Mouse (Mus musculus): ENCODE data around the gene Trak1. TPM values are rescaled to one million over a fixed set of nuclear protein-coding genes. Genes with fewer than 3 reads are reported as not detected.
A peak's percentile ranks its signal among the peaks of the same experiment; 100 is the strongest.

Gene Trak1
- polyA plus RNA-seq, 2 experiments, result 2.9 to 3.1 TPM

GRCm38 (mm10) chr9:121382568-121382967 lies 85.3 kb downstream of the Trak1 start:
- no peak overlapping the region for H3K4me3 ChIP-seq (ENCODE audit: insufficient read depth in 1 of 2, low read depth in 2 of 2, low read length in 2 of 2)
- TF ChIP-seq CTCF (IDR thresholded peaks at IDR 0.05; ENCODE audit: low read depth), result no peak
- no peak for TF ChIP-seq EP300 (IDR thresholded peaks at IDR 0.05; ENCODE audit: low read depth)
- 78% methylated on average over 14 of the region's 14 CpGs for WGBS (ENCODE audit: insufficient replicate concordance)
- H3K4me2 ChIP-seq (ENCODE audit: low read depth), result no peak overlapping the region
- H3K27ac ChIP-seq, result no peak overlapping the region
- ATAC-seq (ENCODE audit: insufficient read depth) (no peak), DNase-seq (ENCODE audit: low read depth in 3 of 3, low spot score in 3 of 3) (no peak)
- H3K9ac ChIP-seq (replicated peaks), result no peak overlapping the region
- H3K27me3 ChIP-seq (ENCODE audit: control insufficient read depth, insufficient read depth, low read length), result no peaks in the 10 kb centered on the region
- no peaks in the 10 kb centered on the region for H3K9me3 ChIP-seq (ENCODE audit: control insufficient read depth, low read length)
- H3K36me3 ChIP-seq (replicated peaks; ENCODE audit: control insufficient read depth, insufficient read depth, low read depth), result no peaks in the 10 kb centered on the region
- H3K4me1 ChIP-seq (replicated peaks; ENCODE audit: control insufficient read depth in 2 of 2, insufficient read depth in 2 of 2, low read length in 1 of 2), result peaks cover 0 to 4% of the 10 kb centered on the region in 2 experiments; a peak in 2 of 4 replicates

- peaks cover 0 to 4% of the 10 kb centered on the region in 2 experiments; a peak in 2 of 4 replicates for H3K4me1 ChIP-seq (replicated peaks; ENCODE audit: control insufficient read depth in 2 of 2, insufficient read depth in 2 of 2, low read length in 1 of 2)
- DNase-seq (ENCODE audit: low read depth in 3 of 3, low spot score in 3 of 3) (no peak), ATAC-seq (ENCODE audit: insufficient read depth) (no peak)
- TF ChIP-seq EP300 (IDR thresholded peaks at IDR 0.05; ENCODE audit: low read depth) (no peak), CTCF (IDR thresholded peaks at IDR 0.05; ENCODE audit: low read depth) (no peak)
- H3K4me2 ChIP-seq (ENCODE audit: low read depth), result no peak overlapping the region
- no peaks in the 10 kb centered on the region for H3K27me3 ChIP-seq (ENCODE audit: control insufficient read depth, insufficient read depth, low read length)
- no peaks in the 10 kb centered on the region for H3K36me3 ChIP-seq (replicated peaks; ENCODE audit: control insufficient read depth, insufficient read depth, low read depth)
- H3K9ac ChIP-seq (replicated peaks), result no peak overlapping the region
- 74% methylated on average over 9 of the region's 9 CpGs for WGBS (ENCODE audit: insufficient replicate concordance)
- no peak overlapping the region for H3K4me3 ChIP-seq (ENCODE audit: insufficient read depth in 1 of 2, low read depth in 2 of 2, low read length in 2 of 2)
- H3K27ac ChIP-seq, result no peak overlapping the region
- no peaks in the 10 kb centered on the region for H3K9me3 ChIP-seq (ENCODE audit: control insufficient read depth, low read length)
These were observed 85.9 kb downstream of the Trak1 start for GRCm38 (mm10) chr9:121383180-121383586.

GRCm38 (mm10) chr9:121384620-121385019 lies 87.3 kb downstream of the Trak1 start:
- TF ChIP-seq EP300 (IDR thresholded peaks at IDR 0.05; ENCODE audit: low read depth) (no peak), CTCF (IDR thresholded peaks at IDR 0.05; ENCODE audit: low read depth) (no peak)
- DNase-seq (ENCODE audit: low read depth in 3 of 3, low spot score in 3 of 3) (no peak), ATAC-seq (ENCODE audit: insufficient read depth) (peak; percentile 16; the same call in 1 of the 2 replicates)
- Histone ChIP-seq H3K9ac (replicated peaks) (no peak overlapping the region), H3K4me1 (replicated peaks; ENCODE audit: control insufficient read depth in 2 of 2, insufficient read depth in 2 of 2, low read length in 1 of 2) (peaks cover 0 to 4% of the 10 kb centered on the region in 2 experiments; a peak in 2 of 4 replicates), H3K36me3 (replicated peaks; ENCODE audit: control insufficient read depth, insufficient read depth, low read depth) (no peaks in the 10 kb centered on the region), H3K4me3 (ENCODE audit: insufficient read depth in 1 of 2, low read depth in 2 of 2, low read length in 2 of 2) (no peak overlapping the region), H3K9me3 (ENCODE audit: control insufficient read depth, low read length) (no peaks in the 10 kb centered on the region), H3K27ac (no peak overlapping the region), H3K27me3 (ENCODE audit: control insufficient read depth, insufficient read depth, low read length) (no peaks in the 10 kb centered on the region), H3K4me2 (ENCODE audit: low read depth) (peak overlapping the region; percentile 18)
- 19% methylated on average over 7 of the region's 7 CpGs for WGBS (ENCODE audit: insufficient replicate concordance)

GRCm38 (mm10) chr9:121385091-121385748 lies 87.9 kb downstream of the Trak1 start:
- Histone ChIP-seq H3K4me2 (ENCODE audit: low read depth) (peak overlapping the region; percentile 18), H3K4me3 (ENCODE audit: insufficient read depth in 1 of 2, low read depth in 2 of 2, low read length in 2 of 2) (no peak overlapping the region), H3K9me3 (ENCODE audit: control insufficient read depth, low read length) (no peaks in the 10 kb centered on the region), H3K27ac (no peak overlapping the region), H3K27me3 (ENCODE audit: control insufficient read depth, insufficient read depth, low read length) (no peaks in the 10 kb centered on the region), H3K4me1 (replicated peaks; ENCODE audit: control insufficient read depth in 2 of 2, insufficient read depth in 2 of 2, low read length in 1 of 2) (peaks cover 0 to 4% of the 10 kb centered on the region in 2 experiments; a peak in 2 of 4 replicates), H3K9ac (replicated peaks) (no peak overlapping the region), H3K36me3 (replicated peaks; ENCODE audit: control insufficient read depth, insufficient read depth, low read depth) (no peaks in the 10 kb centered on the region)
- ATAC-seq (ENCODE audit: insufficient read depth) (peak; percentile 33; the same call in 1 of the 2 replicates), DNase-seq (ENCODE audit: low read depth in 3 of 3, low spot score in 3 of 3) (peak; percentile 48 to 53 (median 51))
- WGBS (ENCODE audit: insufficient replicate concordance), result 33% methylated on average over 16 of the region's 16 CpGs
- TF ChIP-seq EP300 (IDR thresholded peaks at IDR 0.05; ENCODE audit: low read depth) (no peak), CTCF (IDR thresholded peaks at IDR 0.05; ENCODE audit: low read depth) (peak; percentile 97)

- Histone ChIP-seq H3K4me2 (ENCODE audit: low read depth) (no peak overlapping the region), H3K4me3 (ENCODE audit: insufficient read depth in 1 of 2, low read depth in 2 of 2, low read length in 2 of 2) (no peak overlapping the region), H3K27me3 (ENCODE audit: control insufficient read depth, insufficient read depth, low read length) (no peaks in the 10 kb centered on the region), H3K36me3 (replicated peaks; ENCODE audit: control insufficient read depth, insufficient read depth, low read depth) (no peaks in the 10 kb centered on the region), H3K9ac (replicated peaks) (no peak overlapping the region), H3K4me1 (replicated peaks; ENCODE audit: control insufficient read depth in 2 of 2, insufficient read depth in 2 of 2, low read length in 1 of 2) (peaks cover 0 to 4% of the 10 kb centered on the region in 2 experiments; a peak in 2 of 4 replicates), H3K9me3 (ENCODE audit: control insufficient read depth, low read length) (no peaks in the 10 kb centered on the region), H3K27ac (no peak overlapping the region)
- no peak for TF ChIP-seq CTCF (IDR thresholded peaks at IDR 0.05; ENCODE audit: low read depth)
- no peak for TF ChIP-seq EP300 (IDR thresholded peaks at IDR 0.05; ENCODE audit: low read depth)
- WGBS (ENCODE audit: insufficient replicate concordance), result 76% methylated on average over 12 of the region's 12 CpGs
- DNase-seq (ENCODE audit: low read depth in 3 of 3, low spot score in 3 of 3) (no peak), ATAC-seq (ENCODE audit: insufficient read depth) (no peak)
These were observed 88.5 kb downstream of the Trak1 start for GRCm38 (mm10) chr9:121385749-121386350.

Data from liver, embryonic 14.5 days (tissue).